Mouse (Mus musculus) cerebellum, adult 8-10 months (tissue): ENCODE data around the gene Aldh18a1.
"Not testable (repeated sequence)": the region's sequence is repeated elsewhere in the genome, so short reads cannot be mapped to it uniquely, and the experiment has no call there.

Source experiments
- DNase-seq: peaks from one replicate; pipeline ENCODE4 v3.0.0; 2022

Aldh18a1 gene

DNA sequence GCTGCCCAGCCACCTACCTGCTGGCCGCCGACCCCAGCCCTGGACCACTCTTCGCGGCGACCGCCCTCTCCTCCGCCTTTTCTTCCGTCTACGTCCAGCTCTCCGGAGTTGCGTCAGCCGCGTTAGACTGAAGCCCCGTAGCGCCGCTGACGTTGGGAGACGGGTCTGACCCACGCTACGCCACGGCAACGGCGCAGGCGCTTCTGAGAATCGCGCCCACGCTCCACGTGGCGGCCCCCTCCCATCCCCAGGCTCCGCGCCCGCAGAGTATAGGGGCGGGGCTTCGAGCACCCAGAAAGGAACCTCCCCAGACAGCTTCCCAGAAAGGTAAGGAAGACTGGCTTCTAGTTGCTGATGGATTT, at the start of gene Aldh18a1:
Aldh18a1 (minus strand) TSS at position 171 of the 362 bp plus-strand sequence.
- DNase-seq: peak; percentile 94

DNA sequence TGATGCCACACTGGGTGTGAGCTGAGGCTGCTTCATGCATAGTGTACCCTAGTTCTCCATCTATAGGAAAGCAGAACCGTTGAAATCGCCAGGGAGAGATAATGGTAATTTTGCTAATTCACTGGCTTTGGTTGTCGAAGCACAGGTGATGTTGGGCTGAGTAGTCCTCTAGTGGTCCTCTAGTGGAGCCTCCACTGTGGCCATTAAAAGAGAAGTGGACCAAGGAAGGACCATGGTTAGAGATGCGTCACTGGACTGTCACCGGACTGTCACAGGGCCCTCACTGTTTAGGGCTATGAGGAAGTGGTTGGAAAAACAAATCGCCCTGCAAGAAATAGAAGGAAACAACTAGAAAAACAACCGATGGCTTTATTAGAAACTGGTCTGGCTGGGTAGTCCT, 49.3 kb upstream of the Aldh18a1 start:
- no peak for DNase-seq

DNA sequence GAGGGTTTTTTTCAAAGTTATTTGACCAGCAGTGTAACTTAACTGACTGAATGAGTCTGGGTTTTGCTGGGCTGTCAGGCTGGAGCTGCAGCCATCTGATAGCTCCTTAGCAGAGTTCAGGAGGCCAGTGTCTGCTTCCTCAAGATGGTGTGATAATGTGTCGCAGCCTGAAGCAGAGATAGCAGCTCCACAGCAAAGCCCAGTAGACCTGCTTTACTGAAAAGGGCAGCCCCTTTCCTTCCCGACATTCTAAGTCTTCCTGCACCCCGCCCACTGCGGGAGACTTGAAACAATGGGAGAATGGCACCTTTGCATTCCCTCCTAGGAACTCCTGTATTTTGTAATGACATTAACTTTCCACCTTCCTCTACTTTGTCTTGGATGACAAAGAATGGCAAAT, 48.8 kb upstream of the Aldh18a1 start:
- no peak for DNase-seq

DNA sequence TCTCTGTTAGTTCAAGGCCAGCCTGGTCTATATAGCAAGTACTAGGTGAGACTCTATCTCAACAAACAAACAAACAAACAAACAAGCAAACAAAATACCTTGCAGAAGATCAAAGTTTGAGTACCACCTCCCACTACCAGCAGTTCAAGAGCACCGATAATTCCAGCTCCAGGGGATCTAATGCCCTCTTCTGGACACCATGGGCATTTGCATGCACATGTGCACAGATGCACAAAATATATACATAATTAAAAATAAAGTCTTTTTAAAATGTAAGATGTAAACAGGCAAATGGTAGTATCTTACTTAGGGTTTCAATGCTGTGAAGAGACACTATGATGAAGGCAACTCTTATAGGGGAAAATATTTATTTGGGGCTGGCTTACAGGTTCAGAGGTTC, 44.9 kb upstream of the Aldh18a1 start:
- no peak for DNase-seq

DNA sequence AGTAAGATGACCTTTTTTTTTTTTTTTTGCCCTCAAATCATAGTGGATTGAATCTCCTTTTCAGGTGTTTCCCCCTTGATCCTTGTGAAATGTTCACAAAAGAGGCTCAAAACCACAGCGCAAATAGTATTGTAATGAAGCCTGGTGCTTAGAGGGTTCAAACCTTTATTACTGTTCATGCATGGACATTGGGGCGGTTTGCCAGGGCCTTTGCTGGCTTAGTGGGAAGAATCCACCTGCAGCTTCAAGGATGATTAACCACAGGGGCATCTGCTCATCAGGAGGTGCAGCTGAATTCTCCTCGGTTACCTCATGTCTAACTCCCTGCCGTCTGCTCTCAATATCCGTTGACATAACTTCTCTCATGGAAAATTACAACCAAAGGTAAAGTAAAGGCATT, 44.4 kb upstream of the Aldh18a1 start:
- peak; percentile 14 for DNase-seq

DNA sequence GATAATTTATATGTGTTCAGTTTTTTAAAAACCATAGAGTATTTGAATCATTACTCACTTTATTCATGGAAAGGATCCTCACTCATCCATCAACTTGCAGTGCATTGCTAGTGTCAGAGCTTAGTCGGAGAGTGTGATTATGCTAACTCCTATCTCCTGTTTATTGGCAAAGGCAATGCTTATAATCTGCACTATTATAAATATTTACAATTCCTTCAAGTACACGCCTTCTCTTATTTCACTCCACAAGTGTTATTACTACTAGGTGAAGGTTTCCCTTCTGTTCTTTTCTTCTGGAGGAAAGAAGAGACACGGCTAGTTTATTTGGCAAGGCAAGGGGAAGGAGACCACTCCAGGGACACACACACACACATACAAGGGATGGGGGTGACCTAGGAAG, 43.9 kb upstream of the Aldh18a1 start:
- no peak for DNase-seq

DNA sequence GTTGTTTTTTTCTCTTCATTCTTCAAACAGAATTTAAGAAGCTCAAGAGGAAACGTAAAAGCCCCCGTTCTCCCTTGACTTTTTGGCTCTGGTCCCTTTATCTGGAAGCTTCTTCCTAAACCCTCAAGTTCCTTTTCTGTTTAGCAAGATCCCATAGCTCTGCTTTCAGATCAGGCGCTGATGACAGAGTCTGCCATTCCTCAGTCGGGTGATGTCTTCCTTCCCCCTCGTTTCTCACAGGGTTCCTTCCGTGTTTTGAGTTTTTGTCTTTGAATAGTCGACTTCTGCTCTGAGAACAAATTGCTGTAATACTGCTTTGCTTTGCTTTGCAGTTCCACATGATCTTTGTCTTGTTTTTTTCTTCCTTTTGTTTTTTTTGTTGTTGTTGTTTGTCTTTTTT, 42.3 kb upstream of the Aldh18a1 start:
- DNase-seq: no peak

DNA sequence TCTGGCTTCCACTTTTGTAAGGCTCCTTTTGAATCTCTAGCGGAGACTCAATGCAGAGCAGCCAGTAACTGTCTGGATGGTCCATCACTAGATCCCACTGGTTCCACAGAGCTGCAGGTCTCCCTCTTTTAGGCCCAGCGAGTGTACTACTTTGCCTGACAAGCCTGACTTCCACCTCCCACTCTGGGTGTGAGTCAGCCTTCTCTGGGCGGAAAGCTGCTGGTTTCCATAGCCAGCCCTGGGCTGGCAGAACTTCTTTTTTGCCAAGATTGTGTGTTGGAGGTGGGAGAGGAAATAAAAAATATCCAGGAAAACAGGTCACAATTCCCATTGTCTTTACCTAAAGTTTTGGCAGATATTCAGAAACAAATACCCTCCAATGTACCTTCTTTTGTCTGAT, 41.8 kb upstream of the Aldh18a1 start:
- DNase-seq: no peak

DNA sequence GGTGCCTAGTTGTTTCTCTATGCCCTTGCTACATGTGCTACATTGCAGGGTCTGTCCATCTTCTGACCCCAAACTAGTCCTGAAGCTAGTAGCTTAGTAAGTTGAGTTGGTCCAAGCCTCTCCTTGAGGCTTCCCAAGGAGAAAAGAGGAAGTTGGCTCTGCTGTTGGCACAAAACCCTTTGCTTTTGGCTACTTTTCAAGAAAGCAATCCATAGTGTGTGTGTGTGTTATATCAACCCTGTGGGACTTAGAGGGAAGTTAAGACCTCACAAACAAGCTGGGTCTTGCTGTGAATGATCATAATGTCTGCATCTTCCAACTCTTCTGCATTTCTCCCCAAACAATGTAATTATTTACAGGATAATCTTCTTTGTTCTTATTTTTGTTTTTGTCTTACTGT, 40.7 kb upstream of the Aldh18a1 start:
- DNase-seq: no peak

DNA sequence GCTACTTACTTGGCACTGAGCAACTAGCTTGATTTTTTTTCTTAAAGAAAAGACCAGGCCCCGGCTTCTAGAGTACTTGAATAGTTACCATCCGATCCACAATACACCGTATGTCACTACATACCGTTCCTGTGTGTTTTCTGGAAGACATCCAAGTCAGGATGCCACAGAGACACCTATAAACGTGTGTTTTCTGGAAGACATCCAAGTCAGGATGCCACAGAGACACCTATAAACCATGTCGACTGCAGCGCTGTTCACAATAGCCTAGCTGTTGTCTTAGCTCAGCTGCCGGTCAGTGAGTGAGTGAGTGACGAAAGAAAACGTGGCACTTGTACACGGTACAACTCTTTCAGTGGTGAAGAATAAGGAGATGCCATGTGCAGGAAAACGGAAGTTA, 37.7 kb upstream of the Aldh18a1 start:
- DNase-seq: no peak

DNA sequence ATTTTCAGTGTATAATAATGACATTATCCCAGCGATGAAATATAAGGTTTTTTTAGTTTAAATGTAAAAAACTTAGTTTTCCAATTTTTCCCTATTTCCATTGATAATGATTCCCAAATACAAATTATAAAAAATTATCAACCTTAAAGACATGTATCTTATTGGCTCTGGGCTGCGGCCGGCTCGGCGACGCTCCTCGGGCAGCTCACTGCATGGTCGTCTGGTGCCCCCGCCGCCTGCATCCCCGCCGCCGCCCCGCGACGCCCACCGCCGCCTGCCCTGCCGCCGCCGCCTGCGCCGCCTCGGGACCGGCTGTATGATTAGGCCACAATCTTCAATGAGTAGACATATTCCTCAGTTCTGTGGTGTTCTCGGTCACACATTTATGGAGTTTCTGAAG, 33.4 kb upstream of the Aldh18a1 start:
- DNase-seq: not testable (repeated sequence)

DNA sequence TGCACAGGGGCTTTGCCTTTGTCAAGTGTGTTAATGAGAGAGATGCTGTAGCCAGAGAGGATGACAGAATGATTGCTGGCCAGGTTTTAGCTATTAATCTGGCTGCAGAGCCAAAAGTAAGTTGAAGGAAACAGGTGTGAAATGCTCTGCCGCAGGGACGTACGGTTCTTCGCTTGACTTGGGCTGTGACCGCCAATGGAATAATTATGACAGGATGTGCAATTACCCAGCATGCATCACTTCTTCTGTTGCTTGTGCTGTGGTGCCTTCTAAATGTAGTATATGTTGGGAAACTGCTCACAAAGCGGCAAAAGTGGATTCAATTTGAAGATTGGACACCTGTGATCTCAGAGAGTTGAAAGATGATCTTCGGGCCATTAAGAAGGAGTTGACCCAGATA, 27.8 kb upstream of the Aldh18a1 start:
- DNase-seq: no peak

DNA sequence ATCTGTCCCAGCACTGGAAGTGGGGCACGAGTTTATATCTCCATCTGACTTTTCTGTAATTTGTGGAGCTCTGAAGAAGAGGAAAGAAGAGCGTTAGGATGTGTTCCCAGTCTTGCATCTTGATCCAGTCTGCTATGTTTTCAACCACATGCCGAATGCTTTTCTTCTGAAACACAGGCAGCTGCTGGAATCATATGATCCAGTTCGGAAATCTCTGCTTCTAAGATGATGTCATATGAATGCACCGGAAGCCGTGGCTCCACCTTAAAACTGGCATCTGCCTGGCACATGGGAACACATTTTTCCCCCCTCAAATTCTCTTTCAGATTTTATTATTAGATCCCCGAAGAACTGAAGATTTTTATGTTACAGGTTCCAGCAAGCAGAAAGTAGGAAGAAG, 26.5 kb upstream of the Aldh18a1 start:
- DNase-seq: no peak

DNA sequence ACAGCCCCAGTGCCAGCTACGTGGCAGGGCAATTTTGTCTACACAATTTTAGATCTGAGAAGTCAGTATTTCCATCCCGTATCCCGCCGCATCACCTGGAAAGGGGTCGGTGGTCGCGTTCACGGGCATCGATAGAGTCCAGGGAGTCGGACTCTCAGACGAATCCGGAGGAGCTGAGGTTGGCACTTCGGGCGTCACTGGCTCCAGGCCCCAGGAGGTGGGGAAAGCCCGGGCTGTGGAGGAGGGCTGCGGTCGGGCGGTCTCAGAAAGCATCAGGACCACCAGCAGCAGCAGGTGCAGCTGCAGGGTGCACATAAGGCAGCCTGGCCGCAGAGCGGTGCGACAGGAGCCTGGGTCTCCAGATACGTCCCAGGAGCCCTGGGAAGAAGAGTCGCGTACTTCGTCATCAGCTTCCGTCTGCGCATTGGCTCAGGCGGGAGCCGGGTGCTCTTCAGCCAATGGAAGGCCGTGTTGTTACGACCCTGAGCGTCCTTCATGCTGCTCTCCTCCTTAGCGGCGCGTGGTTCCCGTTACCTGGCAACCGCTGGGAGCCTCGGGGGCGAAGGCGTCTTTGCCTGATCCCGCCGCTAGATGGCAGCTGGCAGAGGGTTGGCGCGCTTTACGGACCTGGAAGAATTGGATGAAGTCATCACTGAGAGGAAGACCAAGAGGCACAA, 23.7 kb upstream of the Aldh18a1 start, which contains the start of the genes Tctn3 and Entpd1:
Tctn3 (minus strand) TSS at position 404 of the 677 bp plus-strand sequence.
Entpd1 (plus strand) TSS at position 537 of the 677 bp plus-strand sequence.
- peak; percentile 95 for DNase-seq

DNA sequence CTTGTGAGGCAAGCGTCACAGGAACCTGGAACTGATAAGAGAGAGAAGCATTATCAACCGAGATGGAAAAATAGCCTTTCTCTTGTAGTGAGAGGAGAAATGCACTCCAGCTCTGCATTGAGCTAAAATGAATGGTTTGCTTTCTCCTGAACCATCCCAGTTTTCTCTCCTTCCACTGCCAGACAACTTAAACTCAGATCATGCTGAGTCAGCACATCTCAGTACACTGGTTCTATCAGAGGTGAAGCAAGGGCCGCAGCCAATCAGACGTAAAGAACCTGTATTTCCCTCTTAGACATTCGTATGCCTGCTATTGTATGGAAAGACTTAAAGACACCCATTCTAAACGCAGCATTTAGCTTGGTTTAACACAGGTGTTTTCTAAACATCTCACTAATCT, 19.4 kb upstream of the Aldh18a1 start:
- no peak for DNase-seq

DNA sequence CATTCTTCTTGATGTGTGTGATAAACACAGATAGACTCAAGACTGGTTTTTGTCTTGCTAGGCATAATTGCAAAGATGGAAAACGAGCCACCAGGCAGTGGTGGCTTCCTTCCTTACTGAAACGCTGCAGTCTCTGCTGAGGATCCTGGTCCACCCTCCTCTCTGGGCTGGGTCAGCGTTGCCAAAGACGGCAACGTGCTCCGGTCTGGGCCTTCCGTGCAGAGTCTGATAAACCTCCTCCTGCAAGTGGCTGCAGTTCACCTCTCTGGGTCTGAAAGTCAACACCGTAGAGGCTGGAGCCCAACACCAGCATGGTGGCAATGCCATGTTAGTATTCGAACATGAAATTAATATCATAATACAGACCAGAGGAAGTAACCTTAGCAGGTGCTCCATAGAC, 16.9 kb upstream of the Aldh18a1 start:
- DNase-seq: no peak

DNA sequence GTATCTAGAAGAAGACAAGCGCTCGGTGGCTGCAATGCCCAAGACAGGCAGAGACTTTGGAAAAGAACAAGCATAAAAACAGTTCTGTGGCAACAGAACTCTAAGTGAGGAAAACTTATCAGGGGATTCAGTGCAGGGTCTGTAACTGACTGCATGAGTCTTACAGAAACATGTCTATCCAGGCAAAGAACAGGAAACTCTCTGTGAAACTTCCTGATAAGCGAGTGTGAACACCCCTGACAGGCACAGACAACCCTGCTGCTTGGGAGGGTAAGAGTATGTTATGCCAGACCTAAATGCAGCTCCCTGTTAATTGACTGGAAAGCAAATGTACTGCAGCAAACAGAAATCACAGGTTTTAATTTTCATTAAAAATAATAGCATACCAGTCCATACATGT, 13.6 kb upstream of the Aldh18a1 start:
- DNase-seq: no peak

DNA sequence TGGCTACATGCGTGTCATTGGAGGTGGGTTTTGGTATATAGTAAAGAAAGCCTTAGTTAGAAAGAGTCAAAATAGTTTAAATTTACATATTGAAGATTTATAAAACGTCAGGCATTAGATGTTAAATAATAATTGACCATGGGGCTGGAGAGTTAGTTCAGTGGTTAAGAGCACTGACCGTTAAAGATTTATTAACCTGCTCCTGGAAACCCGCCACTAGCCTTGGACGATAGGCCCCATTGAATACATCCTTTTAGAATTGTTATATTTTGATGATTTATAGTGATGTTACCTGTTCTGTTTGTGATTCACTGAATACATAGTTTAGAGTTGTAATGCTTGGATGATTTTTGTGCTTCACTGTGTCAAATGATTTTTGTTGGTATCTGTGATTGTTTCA, 12.6 kb upstream of the Aldh18a1 start:
- not testable (repeated sequence) for DNase-seq

DNA sequence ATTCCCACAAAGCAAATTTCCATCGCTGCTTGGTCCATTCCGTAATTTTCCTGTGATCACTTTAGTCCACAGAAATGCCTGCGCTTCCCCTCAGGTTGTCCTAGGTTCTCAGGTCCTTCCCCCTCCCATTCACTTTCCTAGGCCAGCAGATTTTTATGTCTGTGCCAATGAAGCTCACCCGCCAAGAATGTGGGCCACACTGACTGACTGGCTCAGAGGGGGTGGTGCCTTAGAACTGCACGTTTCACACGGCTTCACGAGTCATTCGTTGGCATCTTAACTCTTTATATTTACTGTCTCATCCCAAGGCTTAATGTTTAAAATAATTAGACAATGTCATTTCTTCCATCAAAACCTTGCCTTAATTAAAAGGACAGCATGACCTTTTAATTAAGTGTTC, 7.6 kb upstream of the Aldh18a1 start:
- DNase-seq: no peak

DNA sequence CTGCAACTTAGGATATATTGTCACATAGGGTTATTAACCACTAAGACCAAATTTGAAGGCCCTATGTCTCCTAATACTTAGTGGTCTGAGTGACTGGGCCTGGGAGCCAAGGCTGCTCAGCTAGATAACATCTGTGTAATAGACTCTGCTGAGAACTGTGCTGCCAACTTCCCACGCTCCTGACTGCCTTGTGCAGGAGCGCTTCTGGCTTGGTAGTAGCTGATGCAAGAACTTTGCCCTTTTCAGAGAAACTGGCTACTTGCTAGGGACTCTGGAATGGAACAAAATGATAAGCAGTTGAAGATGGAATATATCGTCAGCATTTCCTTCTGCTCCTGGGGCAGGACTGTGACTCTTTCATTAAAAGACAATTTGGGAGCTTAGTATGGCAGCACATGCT, 7.0 kb upstream of the Aldh18a1 start:
- no peak for DNase-seq

DNA sequence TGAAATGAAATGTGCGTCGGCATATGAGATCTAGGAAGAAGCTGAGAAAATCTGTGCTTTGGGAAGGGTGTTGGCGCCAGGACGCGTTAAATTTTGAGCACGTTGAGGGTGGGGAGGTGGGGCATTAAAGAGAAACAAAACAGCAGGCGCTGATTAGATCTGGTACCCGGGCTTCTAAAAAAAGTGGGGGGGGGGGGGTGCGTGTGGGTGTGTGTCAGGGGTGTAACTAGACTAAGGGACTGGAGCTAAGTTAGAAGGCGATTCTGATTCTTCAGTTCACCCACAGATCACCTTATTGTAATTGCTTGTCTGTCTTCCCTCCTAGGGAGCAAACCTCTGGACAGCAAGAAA, 1.2 kb upstream of the Aldh18a1 start:
- DNase-seq: no peak

DNA sequence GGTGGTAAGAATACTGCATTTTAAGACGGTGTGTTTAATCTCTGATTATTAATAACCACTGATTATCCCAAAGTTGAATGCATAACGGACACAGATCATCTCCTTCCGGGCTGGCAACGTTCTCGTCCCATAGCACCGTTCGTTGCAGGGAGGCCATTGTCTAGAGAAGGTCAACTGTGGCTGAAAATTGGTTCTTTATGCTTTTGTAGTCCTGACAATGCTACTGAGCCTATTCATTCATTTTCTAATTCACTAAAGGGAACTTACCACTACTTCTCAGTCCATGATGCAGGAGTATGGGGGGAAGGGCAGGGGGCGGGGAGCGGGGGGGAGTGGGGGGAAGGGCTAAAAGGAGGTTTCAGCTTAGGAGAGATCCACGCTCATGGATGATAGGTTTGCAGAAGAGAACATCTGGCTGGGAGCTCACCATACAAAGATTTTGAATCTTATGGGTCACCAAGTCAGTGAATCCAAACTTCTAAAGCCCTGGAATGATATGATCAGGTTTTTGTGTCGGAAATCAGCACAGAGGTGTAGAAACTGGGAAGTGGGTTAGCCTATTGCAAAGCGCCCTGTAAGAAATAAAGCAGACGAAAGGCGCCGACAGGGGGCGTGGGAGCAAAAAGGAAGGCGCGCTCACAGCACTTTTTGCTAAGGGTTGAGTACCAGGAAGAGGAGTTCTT, 725 bp upstream of the Aldh18a1 start:
- peak; percentile 78 for DNase-seq

DNA sequence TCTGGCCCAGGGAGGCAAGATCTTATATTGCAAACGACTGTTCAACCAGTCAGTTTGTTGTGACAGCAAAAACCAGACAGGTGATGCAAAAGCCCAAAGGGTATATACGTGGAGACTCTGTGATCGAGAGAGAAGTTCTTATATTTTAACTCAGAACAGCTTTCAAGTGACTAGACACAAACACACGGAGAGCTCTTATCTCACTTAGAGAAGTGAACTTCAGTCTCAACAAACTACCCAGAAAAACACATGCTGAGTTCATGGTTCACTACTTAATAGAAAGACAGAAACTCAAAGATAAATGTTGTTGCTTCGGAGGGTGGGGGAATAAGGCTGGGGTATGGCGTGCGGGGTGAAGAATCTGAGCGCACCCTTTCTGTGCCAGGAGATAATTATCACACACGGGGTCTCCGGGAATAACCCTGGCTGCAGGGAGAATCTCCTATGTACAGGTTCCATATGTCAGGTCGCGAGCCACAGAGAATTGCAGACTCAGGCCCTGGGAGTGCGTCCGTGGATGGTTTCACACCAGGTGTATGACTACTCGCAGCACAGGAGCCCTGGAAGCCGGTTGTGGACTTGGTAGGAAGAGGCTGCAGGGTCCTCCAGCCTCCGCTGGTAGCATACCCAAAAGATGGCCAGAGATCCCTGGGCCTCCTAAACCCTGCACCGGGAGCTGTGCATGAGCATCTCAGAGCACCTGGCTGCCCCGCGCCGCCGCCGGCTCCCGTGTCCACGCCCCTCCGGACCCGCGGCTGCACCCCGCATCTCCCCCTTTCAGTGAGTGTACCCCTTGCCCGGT, 571 bp downstream of the Aldh18a1 start:
- no peak for DNase-seq

DNA sequence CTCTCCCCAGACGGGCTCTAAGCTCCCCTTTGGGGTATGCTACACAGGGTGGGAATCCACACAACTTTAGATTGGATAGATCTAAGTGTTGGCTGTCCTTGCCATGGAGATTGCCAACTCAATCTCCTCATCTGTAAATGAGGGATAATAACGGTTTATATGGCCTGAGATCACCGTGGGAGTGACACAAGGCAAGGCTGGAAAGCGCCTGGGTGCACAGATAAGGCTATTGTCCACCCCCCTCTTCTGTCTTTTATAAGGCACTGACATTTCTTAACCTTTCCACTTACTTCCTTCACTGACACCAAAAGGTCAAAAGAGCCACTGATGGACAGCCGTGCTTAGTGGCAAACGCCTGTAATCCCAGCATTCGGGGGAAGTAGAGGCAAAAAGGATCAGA, 1.4 kb downstream of the Aldh18a1 start:
- no peak for DNase-seq
